10 mouse cellular contexts compared by ENCODE assay signal in genomic region chr12:30244194-30244593, GRCm38 (mm10).
DNase-seq lines count a peak whose midpoint lies in the region; ATAC-seq and TF ChIP-seq lines count a peak whose summit lies in the region.
"Had no signal": no experiment of that assay in that cellular context is flagged by ENCODE, and none has a peak within 500 bp of the region (broad histone marks: within the 10 kb centered on the region; RNA-seq: fewer than 3 reads in every experiment).

No protein-coding gene starts in this region.

- no peak overlapping the region for H3K4me3 ChIP-seq in cerebellum, adult 2 months (replicated peaks; ENCODE audit: insufficient read depth, low read depth, low read length)
- H3K4me3 ChIP-seq in kidney, adult 2 months (ENCODE audit: insufficient read depth, low read depth, low read length) = no peak overlapping the region
- H3K4me3 ChIP-seq in MEL (ENCODE audit: control insufficient read depth in 1 of 2, insufficient read depth in 1 of 2, low read depth in 2 of 2, low read length in 2 of 2) = no peak overlapping the region
- no peak overlapping the region for H3K4me3 ChIP-seq in left cerebral cortex, adult 2 months
- no peak overlapping the region for H3K4me3 ChIP-seq in heart, adult 2 months
- H3K4me3 ChIP-seq: heart, embryonic 13.5 days; midbrain, embryonic 12.5 days had no signal

- 35% methylated on average over 2 of the region's 2 CpGs for WGBS in cerebellum, adult 2 months
- 27% methylated on average over 2 of the region's 2 CpGs for WGBS in kidney, adult 2 months
- 27% methylated on average over 2 of the region's 2 CpGs for WGBS in heart, adult 2 months

- no peak overlapping the region for H3K27ac ChIP-seq in cerebellum, adult 2 months (ENCODE audit: insufficient read depth, low read length)
- no peak overlapping the region for H3K27ac ChIP-seq in kidney, adult 2 months (ENCODE audit: insufficient read depth, low read depth, low read length)
- H3K27ac ChIP-seq in MEL (ENCODE audit: control insufficient read depth, low read depth, low read length) = no peak overlapping the region
- H3K27ac ChIP-seq in left cerebral cortex, adult 2 months = no peak overlapping the region
- no peak overlapping the region for H3K27ac ChIP-seq in heart, adult 2 months
- H3K27ac ChIP-seq: heart, embryonic 13.5 days; midbrain, embryonic 12.5 days had no signal

- peak; percentile 11 to 16 for DNase-seq in cerebellum, adult 2 months
- DNase-seq in cerebellum, adult 8-10 months = no peak
- peak; percentile 9 for DNase-seq in kidney, adult 2 months
- DNase-seq in kidney, adult 11 months = no peak
- peak; percentile 19 for DNase-seq in MEL (ENCODE audit: low read depth, low spot score)
- DNase-seq in left cerebral cortex, adult 2 months (ENCODE audit: extremely low spot score in 1 of 2, low spot score in 2 of 2) = peak; percentile 45 to 64
- DNase-seq in heart, adult 2 months = no peak

- H3K79me2 ChIP-seq in MEL (ENCODE audit: control insufficient read depth, insufficient read depth, low read length, poor library complexity) = no peaks in the 10 kb centered on the region
- H3K79me2 ChIP-seq in heart, adult 2 months (replicated peaks; ENCODE audit: control insufficient read depth, insufficient read depth, low read length) = no peaks in the 10 kb centered on the region

- H3K4me1 ChIP-seq in cerebellum, adult 2 months (ENCODE audit: control insufficient read depth, insufficient read depth, low read length) = peaks cover 11% of the 10 kb centered on the region
- H3K4me1 ChIP-seq in kidney, adult 2 months (ENCODE audit: control insufficient read depth, insufficient read depth, low read length) = peaks cover 6% of the 10 kb centered on the region
- H3K4me1 ChIP-seq in MEL (ENCODE audit: control insufficient read depth in 1 of 2, insufficient read depth in 2 of 2, low read length in 2 of 2) = no peaks in the 10 kb centered on the region
- no peaks in the 10 kb centered on the region for H3K4me1 ChIP-seq in heart, adult 2 months (ENCODE audit: control insufficient read depth, insufficient read depth, low read length)
- H3K4me1 ChIP-seq: midbrain, embryonic 12.5 days had no signal

- TF ChIP-seq POLR2A in cerebellum, adult 2 months (IDR thresholded peaks at IDR 0.05; ENCODE audit: borderline replicate concordance, insufficient read depth, low read length) = no peak
- TF ChIP-seq POLR2A in kidney, adult 2 months (IDR thresholded peaks at IDR 0.05; ENCODE audit: low read depth, low read length) = no peak
- no peak for TF ChIP-seq POLR2A in MEL (IDR thresholded peaks at IDR 0.05; ENCODE audit: control insufficient read depth in 1 of 2, insufficient read depth in 1 of 2, low read depth in 1 of 2, low read length in 2 of 2, poor library complexity in 1 of 2)
- TF ChIP-seq POLR2A in heart, adult 2 months (IDR thresholded peaks at IDR 0.05; ENCODE audit: insufficient read depth, low read depth, low read length) = no peak

- no peak for TF ChIP-seq EP300 in MEL (IDR thresholded peaks at IDR 0.05; ENCODE audit: low read depth in 1 of 2, low read length in 2 of 2)
- no peak for TF ChIP-seq EP300 in heart, adult 2 months (IDR thresholded peaks at IDR 0.05; ENCODE audit: insufficient read depth, low read depth, low read length)

- H3K36me3 ChIP-seq in kidney, adult 2 months (ENCODE audit: control insufficient read depth, insufficient read depth, low read length) = no peaks in the 10 kb centered on the region
- no peaks in the 10 kb centered on the region for H3K36me3 ChIP-seq in MEL (ENCODE audit: control insufficient read depth in 1 of 2, insufficient read depth in 2 of 2, low read length in 2 of 2)
- H3K36me3 ChIP-seq in heart, adult 2 months (ENCODE audit: control insufficient read depth, insufficient read depth, low read length) = no peaks in the 10 kb centered on the region
- H3K36me3 ChIP-seq: heart, embryonic 13.5 days; midbrain, embryonic 12.5 days had no signal

- no peak for TF ChIP-seq CTCF in cerebellum, adult 2 months (IDR thresholded peaks at IDR 0.05; ENCODE audit: borderline replicate concordance, insufficient read depth, low read depth, low read length)
- no peak for TF ChIP-seq CTCF in kidney, adult 2 months (conservative IDR thresholded peaks at IDR 0.05; ENCODE audit: insufficient read depth, insufficient read length, low read depth, low read length)
- TF ChIP-seq CTCF in MEL (IDR thresholded peaks at IDR 0.05 in 2 of 3, conservative IDR thresholded peaks at IDR 0.05 in 1 of 3; ENCODE audit: control insufficient read depth in 1 of 3, insufficient read depth in 1 of 3, low read depth in 2 of 3, low read length in 3 of 3, poor library complexity in 1 of 3, severe bottlenecking in 1 of 3) = no peak
- TF ChIP-seq CTCF in left cerebral cortex, adult 2 months (IDR thresholded peaks at IDR 0.05) = no peak
- no peak for TF ChIP-seq CTCF in heart, adult 2 months (IDR thresholded peaks at IDR 0.05)

- intact Hi-C loops in left cerebral cortex, adult 2 months (cut with DNase I) = no loop called here
- intact Hi-C loops in heart, adult 2 months (cut with DNase I) = no loop called here

- no peak for TF ChIP-seq RAD21 in MEL (IDR thresholded peaks at IDR 0.05; ENCODE audit: low read depth, low read length)

- H3K9ac ChIP-seq in MEL (ENCODE audit: control insufficient read depth, low read depth, low read length, poor library complexity, severe bottlenecking) = no peak overlapping the region
- no peak overlapping the region for H3K9ac ChIP-seq in heart, adult 2 months (ENCODE audit: low read depth, low read length)
- H3K9ac ChIP-seq: heart, embryonic 13.5 days; midbrain, embryonic 12.5 days had no signal

- no peaks in the 10 kb centered on the region for H3K9me3 ChIP-seq in MEL (replicated peaks; ENCODE audit: insufficient read depth, low read length)
- H3K9me3 ChIP-seq: heart, embryonic 13.5 days; midbrain, embryonic 12.5 days had no signal

- ATAC-seq in granulocyte monocyte progenitor cell, adult 5-6 weeks (replicated peaks; ENCODE audit: poor library complexity, severe bottlenecking) = no peak

- H3K27me3 ChIP-seq in cerebellum, adult 2 months (ENCODE audit: control insufficient read depth, insufficient read depth, low read length) = no peaks in the 10 kb centered on the region
- no peaks in the 10 kb centered on the region for H3K27me3 ChIP-seq in kidney, adult 2 months (replicated peaks; ENCODE audit: control insufficient read depth, insufficient read depth, low read length)
- no peaks in the 10 kb centered on the region; a peak in 1 of 4 replicates for H3K27me3 ChIP-seq in MEL (ENCODE audit: control insufficient read depth in 1 of 2, insufficient read depth in 2 of 2, low read length in 2 of 2)
- H3K27me3 ChIP-seq in heart, adult 2 months (ENCODE audit: control insufficient read depth, insufficient read depth, low read length) = no peaks in the 10 kb centered on the region
- H3K27me3 ChIP-seq: heart, embryonic 13.5 days; midbrain, embryonic 12.5 days had no signal

TF ChIP-seq in MEL, 35 proteins besides CTCF, POLR2A, EP300 and RAD21:
- no peak for TF ChIP-seq MAX (IDR thresholded peaks at IDR 0.05; ENCODE audit: low read length)
- no peak for TF ChIP-seq ZNF384 (IDR thresholded peaks at IDR 0.05; ENCODE audit: low read depth, low read length)
- TF ChIP-seq JUND (IDR thresholded peaks at IDR 0.05; ENCODE audit: low read depth, low read length) = no peak
- no peak for TF ChIP-seq SMC3 (IDR thresholded peaks at IDR 0.05; ENCODE audit: low read depth, low read length)
- TF ChIP-seq KAT2A (conservative IDR thresholded peaks at IDR 0.05; ENCODE audit: low read depth, low read length) = no peak
- no peak for TF ChIP-seq ZKSCAN1 (IDR thresholded peaks at IDR 0.05; ENCODE audit: low read depth, low read length)
- TF ChIP-seq TCF12 (IDR thresholded peaks at IDR 0.05; ENCODE audit: low read depth, low read length) = no peak
- TF ChIP-seq NRF1 (IDR thresholded peaks at IDR 0.05; ENCODE audit: insufficient read depth, low read depth, low read length, poor library complexity, severe bottlenecking) = no peak
- no peak for TF ChIP-seq POLR2AphosphoS5 (IDR thresholded peaks at IDR 0.05; ENCODE audit: borderline replicate concordance, low read depth, low read length)
- TF ChIP-seq ZC3H11A (IDR thresholded peaks at IDR 0.05; ENCODE audit: low read depth, low read length) = no peak
- TF ChIP-seq MAFK (IDR thresholded peaks at IDR 0.05; ENCODE audit: borderline replicate concordance, low read depth, low read length) = no peak
- TF ChIP-seq NELFE (IDR thresholded peaks at IDR 0.05; ENCODE audit: low read depth, low read length) = no peak
- no peak for TF ChIP-seq MYC (IDR thresholded peaks at IDR 0.05; ENCODE audit: low read depth, low read length)
- TF ChIP-seq BHLHE40 (IDR thresholded peaks at IDR 0.05; ENCODE audit: borderline replicate concordance, low read depth, low read length) = no peak
- no peak for TF ChIP-seq GATA1 (IDR thresholded peaks at IDR 0.05; ENCODE audit: low read depth, low read length)
- TF ChIP-seq MYB (IDR thresholded peaks at IDR 0.05; ENCODE audit: low read depth, low read length) = no peak
- TF ChIP-seq SIN3A (IDR thresholded peaks at IDR 0.05; ENCODE audit: low read length) = no peak
- TF ChIP-seq TAL1 (IDR thresholded peaks at IDR 0.05; ENCODE audit: low read length) = no peak
- TF ChIP-seq POLR2AphosphoS2 (IDR thresholded peaks at IDR 0.05; ENCODE audit: low read length) = no peak
- TF ChIP-seq MEF2A (IDR thresholded peaks at IDR 0.05; ENCODE audit: extremely low read depth, insufficient replicate concordance, low read depth, low read length, poor library complexity, severe bottlenecking) = no peak

Comparison
In these comparisons a context has a peak if more than half of its experiments do, and no peak if none do; other contexts are left out.
1. DNase-seq: peak in cerebellum, adult 2 months (2 of 2), kidney, adult 2 months (single experiment), MEL (single experiment) and left cerebral cortex, adult 2 months (2 of 2); none in cerebellum, adult 8-10 months (single experiment), kidney, adult 11 months (single experiment) and heart, adult 2 months (0 of 2).